Mouse (Mus musculus) liver, embryonic 11.5 days (tissue): ENCODE results near the gene Olfr30. TPM values are rescaled to one million over a fixed set of nuclear protein-coding genes. Genes with fewer than 3 reads are reported as not detected.
"Not testable (repeated sequence)": the region's sequence is repeated elsewhere in the genome, so short reads cannot be mapped to it uniquely, and the experiment has no call there.

Source experiments
- ATAC-seq: fragments of 200-750 bp; cut with Nextera tagmentation; replicated peaks from 2 replicates; pipeline ENCODE4 v1.8.0; 2017; ENCODE audit warnings: moderate number of reproducible peaks, mild to moderate bottlenecking, moderate TSS enrichment, moderate library complexity; ENCODE audit not compliant: low FRiP score
- DNase-seq: peaks from one replicate; pipeline ENCODE4 v3.0.0-alpha.2; 2017; ENCODE audit warnings: low spot score
- H3K27ac ChIP-seq: fragments of 300-500 bp; sonication (generic); 2 replicates; pipeline ENCODE4 v1.5.1; 2014; ENCODE audit warnings: mild to moderate bottlenecking, low read depth, low read length, control low read depth
- H3K27me3 ChIP-seq: fragments of 300-500 bp; sonication (generic); replicated peaks from 2 replicates; pipeline ENCODE4 v1.6.1; 2014; ENCODE audit warnings: low read length, mixed read lengths; ENCODE audit not compliant: control insufficient read depth, insufficient read depth
- H3K36me3 ChIP-seq: fragments of 300-500 bp; sonication (generic); 2 replicates; pipeline ENCODE4 v1.6.1; 2014; ENCODE audit warnings: mild to moderate bottlenecking, low read length, moderate library complexity, mixed read lengths; ENCODE audit not compliant: control insufficient read depth, insufficient read depth
- H3K4me1 ChIP-seq: fragments of 300-500 bp; sonication (generic); replicated peaks from 2 replicates; pipeline ENCODE4 v1.6.1; 2014; ENCODE audit warnings: low read length, mixed read lengths; ENCODE audit not compliant: control insufficient read depth, insufficient read depth
- H3K4me2 ChIP-seq: fragments of 300-500 bp; sonication (generic); 2 replicates; pipeline ENCODE4 v1.6.1; 2014; ENCODE audit warnings: mild to moderate bottlenecking, control low read depth, moderate library complexity
- H3K4me3 ChIP-seq: fragments of 300-500 bp; sonication (generic); 2 replicates; pipeline ENCODE4 v1.5.1; 2014; ENCODE audit warnings: low read depth, low read length, control low read depth
- H3K9ac ChIP-seq: fragments of 300-500 bp; sonication (generic); 2 replicates; pipeline ENCODE4 v1.6.1; 2014; ENCODE audit warnings: low read depth, low read length, control low read depth
- H3K9me3 ChIP-seq: fragments of 300-500 bp; sonication (generic); 2 replicates; pipeline ENCODE4 v1.6.1; 2016; ENCODE audit warnings: low read length, inconsistent platforms, mixed read lengths; ENCODE audit not compliant: control insufficient read depth
- WGBS: fragments of 180-500 bp; shearing (Covaris S2); extraction: QIAGEN DNeasy Blood & Tissue Kit; methylation state at CpG from one replicate; pipeline ENCODE4 v1.1.7; 2014; 5-methylcytosine and 5-hydroxymethylcytosine counted together
- polyA plus RNA-seq: library from polyadenylated mRNA; unstranded; fragments of >200 nt; fragmentation: Nextera tagmentation; extraction: Ambion mirVana; gene quantifications from 2 replicates; pipeline ENCODE4 v1.2.1, GENCODE M21; 2014

Olfr30 gene
- polyA plus RNA-seq, result not detected in 2 replicates

- Histone ChIP-seq H3K27ac (no peak within 1 kb of the TSS), H3K4me1 (no peaks in the 10 kb centered on the region), H3K9ac (no peak within 1 kb of the TSS), H3K4me3 (no peak within 1 kb of the TSS), H3K27me3 (no peaks in the 10 kb centered on the region), H3K9me3 (no peaks in the 10 kb centered on the region), H3K4me2 (no peak within 1 kb of the TSS), H3K36me3 (no peaks in the 10 kb centered on the region)
- DNase-seq (no peak), ATAC-seq (no peak)
Observed at GRCm38 (mm10) chr11:58462170-58462569, at the start of gene Olfr30. Olfr30 (minus strand) TSS chr11:58462270.

- H3K9ac ChIP-seq, ATAC-seq, H3K27ac ChIP-seq, H3K9me3 ChIP-seq, H3K27me3 ChIP-seq, H3K4me2 ChIP-seq, H3K36me3 ChIP-seq, H3K4me3 ChIP-seq, DNase-seq, H3K4me1 ChIP-seq: not testable (repeated sequence)
- 82% methylated on average over 19 of the region's 19 CpGs for WGBS
Observed at GRCm38 (mm10) chr11:58509058-58509457, 47.0 kb upstream of the Olfr30 start.

- not testable (repeated sequence) for DNase-seq, ATAC-seq, H3K4me2 ChIP-seq, H3K36me3 ChIP-seq, H3K27ac ChIP-seq, H3K9ac ChIP-seq, H3K27me3 ChIP-seq, H3K4me3 ChIP-seq, H3K4me1 ChIP-seq, H3K9me3 ChIP-seq
Observed at GRCm38 (mm10) chr11:58502472-58502871, 40.4 kb upstream of the Olfr30 start, which contains the start of gene Olfr331. Olfr331 (minus strand) TSS chr11:58502572.

GRCm38 (mm10) chr11:58499290-58499689 lies 37.2 kb upstream of the Olfr30 start:
- Histone ChIP-seq H3K4me2 (no peak overlapping the region), H3K9ac (no peak overlapping the region), H3K27ac (no peak overlapping the region), H3K36me3 (no peaks in the 10 kb centered on the region), H3K9me3 (no peaks in the 10 kb centered on the region), H3K27me3 (no peaks in the 10 kb centered on the region), H3K4me1 (no peaks in the 10 kb centered on the region), H3K4me3 (no peak overlapping the region)
- DNase-seq, result no peak
- 60% methylated on average over 3 of the region's 3 CpGs for WGBS
- no peak for ATAC-seq

GRCm38 (mm10) chr11:58498761-58499160 lies 36.7 kb upstream of the Olfr30 start:
- Histone ChIP-seq H3K27ac (no peak overlapping the region), H3K9ac (no peak overlapping the region), H3K4me2 (no peak overlapping the region), H3K4me1 (no peaks in the 10 kb centered on the region), H3K36me3 (no peaks in the 10 kb centered on the region), H3K9me3 (no peaks in the 10 kb centered on the region), H3K4me3 (no peak overlapping the region), H3K27me3 (no peaks in the 10 kb centered on the region)
- no peak for ATAC-seq
- 70% methylated on average over 9 of the region's 9 CpGs for WGBS
- DNase-seq, result no peak

- no peak within 1 kb of the TSS for H3K9ac ChIP-seq
- no peaks in the 10 kb centered on the region for H3K4me1 ChIP-seq
- no peaks in the 10 kb centered on the region for H3K9me3 ChIP-seq
- H3K36me3 ChIP-seq, result no peaks in the 10 kb centered on the region
- no peak within 1 kb of the TSS for H3K4me2 ChIP-seq
- no peak within 1 kb of the TSS for H3K27ac ChIP-seq
- ATAC-seq (no peak), DNase-seq (no peak)
- WGBS, result 84% methylated on average over 2 of the region's 2 CpGs
- H3K27me3 ChIP-seq, result no peaks in the 10 kb centered on the region
- H3K4me3 ChIP-seq, result no peak within 1 kb of the TSS
Observed at GRCm38 (mm10) chr11:58492455-58492854, 30.4 kb upstream of the Olfr30 start, which contains the start of gene Olfr332. Olfr332 (minus strand) TSS chr11:58492555.

- Histone ChIP-seq H3K4me3 (no peak overlapping the region), H3K4me2 (no peak overlapping the region), H3K9me3 (no peaks in the 10 kb centered on the region), H3K36me3 (no peaks in the 10 kb centered on the region), H3K4me1 (no peaks in the 10 kb centered on the region), H3K27me3 (no peaks in the 10 kb centered on the region), H3K9ac (no peak overlapping the region), H3K27ac (no peak overlapping the region)
- ATAC-seq, result no peak
- no peak for DNase-seq
- WGBS, result 56% methylated on average over 4 of the region's 4 CpGs
Observed at GRCm38 (mm10) chr11:58453592-58453991, 8.5 kb downstream of the Olfr30 start.

- Histone ChIP-seq H3K9ac (no peak within 1 kb of the TSS), H3K4me2 (no peak within 1 kb of the TSS), H3K4me3 (no peak within 1 kb of the TSS), H3K9me3 (no peaks in the 10 kb centered on the region), H3K27me3 (no peaks in the 10 kb centered on the region), H3K36me3 (no peaks in the 10 kb centered on the region), H3K4me1 (no peaks in the 10 kb centered on the region), H3K27ac (no peak within 1 kb of the TSS)
- 93% methylated on average over 9 of the region's 9 CpGs for WGBS
- ATAC-seq, result no peak
- no peak for DNase-seq
Observed at GRCm38 (mm10) chr11:58452759-58453158, 9.3 kb downstream of the Olfr30 start, which contains the start of gene Lypd9. Lypd9 (minus strand) TSS chr11:58452923.

- WGBS, result 54% methylated on average over 5 of the region's 5 CpGs
- Histone ChIP-seq H3K4me1 (no peaks in the 10 kb centered on the region), H3K36me3 (no peaks in the 10 kb centered on the region), H3K27me3 (no peaks in the 10 kb centered on the region), H3K4me3 (no peak overlapping the region), H3K9me3 (no peaks in the 10 kb centered on the region), H3K27ac (no peak overlapping the region), H3K9ac (no peak overlapping the region), H3K4me2 (no peak overlapping the region)
- ATAC-seq, result no peak
- DNase-seq, result no peak
Observed at GRCm38 (mm10) chr11:58437866-58438265, 24.2 kb downstream of the Olfr30 start.
